Mouse (Mus musculus) olfactory bulb, adult 2 months (tissue): ENCODE measurements at regions not wholly inside any gene's neighbourhood (a gene's known extent, or its start where the extent isn't known, plus 50 kb on each side); places are given as distances from the start of the nearest gene placed in this dataset.
"Not testable (repeated sequence)": the region's sequence is repeated elsewhere in the genome, so short reads cannot be mapped to it uniquely, and the experiment has no call there.

ENCODE experiments used
- H3K27ac ChIP-seq: fragments of 200-500 bp; 2 replicates; pipeline ENCODE4 v1.5.1; 2012; ENCODE audit warnings: low read depth, low read length; ENCODE audit not compliant: insufficient read depth
- H3K4me1 ChIP-seq: fragments of 200-500 bp; 2 replicates; pipeline ENCODE4 v1.6.1; 2012; ENCODE audit warnings: low read length; ENCODE audit not compliant: control insufficient read depth, insufficient read depth
- H3K4me3 ChIP-seq: fragments of 200-500 bp; 2 replicates; pipeline ENCODE4 v1.5.1; 2012; ENCODE audit warnings: mild to moderate bottlenecking, low read depth, low read length, moderate library complexity; ENCODE audit not compliant: insufficient read depth
- CTCF ChIP-seq: fragments of 200-500 bp; IDR thresholded peaks from 2 replicates; pipeline ENCODE4 v1.5.1; 2012; ENCODE audit warnings: low read depth, mild to moderate bottlenecking, low read length, moderate library complexity; ENCODE audit not compliant: insufficient read depth
- POLR2A ChIP-seq: fragments of 200-500 bp; IDR thresholded peaks from 2 replicates; pipeline ENCODE4 v1.6.1; 2012; ENCODE audit warnings: mild to moderate bottlenecking, low read depth, low read length, moderate library complexity; ENCODE audit not compliant: insufficient read depth
- WGBS: fragments of 180-500 bp; shearing (Covaris S2); methylation state at CpG from one replicate; pipeline ENCODE4 v1.1.7; 2018; 5-methylcytosine and 5-hydroxymethylcytosine counted together

DNA sequence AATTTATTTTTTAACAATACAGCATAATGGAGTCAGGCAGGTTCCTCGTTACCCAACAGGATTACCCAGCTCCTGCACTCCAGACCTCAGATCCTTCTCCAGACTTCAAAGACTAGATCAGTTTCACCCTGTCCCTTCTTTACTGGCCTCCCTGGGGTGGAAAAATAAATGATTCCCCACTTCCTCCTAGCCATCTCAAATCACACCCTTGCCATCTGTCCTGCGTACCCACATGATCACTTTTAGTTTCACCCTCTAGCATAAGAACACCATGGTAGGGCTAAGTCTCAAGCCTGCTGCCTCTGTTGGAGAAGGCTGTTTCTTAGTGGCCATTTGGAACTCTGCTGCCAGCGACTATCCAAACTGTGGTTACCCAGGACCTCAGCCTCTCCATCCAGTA, 222.0 kb downstream of the Plxna1 start:
- WGBS = 86% methylated on average over 3 of the region's 3 CpGs
- TF ChIP-seq POLR2A (no peak), CTCF (no peak)

DNA sequence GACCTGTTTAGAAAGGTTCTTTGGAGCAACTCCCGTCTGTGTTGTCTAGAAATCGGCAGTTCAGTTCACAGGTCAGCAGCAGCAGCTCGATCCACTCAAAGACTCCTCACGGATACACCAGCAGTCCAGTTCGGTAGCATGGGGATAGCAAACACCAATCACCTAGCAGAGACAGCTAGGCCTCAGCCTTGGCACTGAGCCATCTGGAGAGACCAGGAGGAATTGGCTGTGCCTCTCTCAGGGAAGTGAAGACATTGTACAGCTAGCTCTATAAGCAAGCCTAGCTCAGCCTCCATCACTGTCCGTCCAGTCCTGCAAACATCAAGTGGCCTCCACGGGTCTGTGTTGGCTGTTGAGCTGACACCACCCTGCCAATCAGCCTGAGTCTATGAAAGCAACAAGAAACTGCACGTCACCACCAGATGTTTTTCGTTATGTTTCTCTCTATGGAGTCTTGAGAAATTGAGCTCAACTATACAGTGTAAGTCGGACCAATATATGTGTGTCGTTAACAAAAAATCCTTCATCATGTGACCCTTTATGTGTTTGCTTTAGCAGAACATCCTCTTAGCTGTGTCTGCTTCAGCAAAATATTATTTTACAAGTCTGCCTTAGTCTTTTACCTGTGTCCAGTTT, 209.3 kb downstream of the Plxna1 start:
- no peak for TF ChIP-seq POLR2A
- no peak for TF ChIP-seq CTCF
- Histone ChIP-seq H3K4me1 (peaks cover 5% of the 10 kb centered on the region; the same call in 1 of the 2 replicates), H3K4me3 (no peak overlapping the region), H3K27ac (no peak overlapping the region)
- WGBS = 89% methylated on average over 11 of the region's 11 CpGs

More for the DNA sequence above, 222.0 kb downstream of the Plxna1 start:
- H3K4me3 ChIP-seq = no peak overlapping the region
- H3K4me1 ChIP-seq = no peaks in the 10 kb centered on the region; the same call in 1 of the 2 replicates
- no peak overlapping the region for H3K27ac ChIP-seq

DNA sequence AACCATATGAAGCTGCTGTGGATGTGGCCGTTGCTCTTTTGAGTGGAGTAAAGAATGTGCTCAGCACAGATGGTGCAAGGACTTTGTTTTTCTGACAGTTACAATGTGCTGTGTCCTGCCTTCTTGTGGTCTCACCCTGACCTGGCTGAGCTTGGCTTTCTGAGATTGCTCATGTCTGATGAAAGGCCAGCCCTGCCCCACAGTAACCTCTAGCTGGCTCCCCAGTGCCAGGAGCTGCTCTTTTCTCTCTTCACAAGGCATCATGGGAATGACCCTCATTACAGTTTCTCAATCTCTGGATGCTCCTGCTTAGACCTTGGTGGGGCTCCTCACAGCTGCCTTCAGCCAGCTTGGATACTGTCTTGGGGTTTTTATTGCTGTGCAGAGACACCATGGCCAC, 204.9 kb downstream of the Plxna1 start:
- peaks cover 13% of the 10 kb centered on the region for H3K4me1 ChIP-seq
- 100% methylated on average over 1 of the region's 1 CpGs for WGBS
- TF ChIP-seq CTCF = no peak
- no peak for TF ChIP-seq POLR2A
- H3K27ac ChIP-seq = no peak overlapping the region
- H3K4me3 ChIP-seq = no peak overlapping the region

DNA sequence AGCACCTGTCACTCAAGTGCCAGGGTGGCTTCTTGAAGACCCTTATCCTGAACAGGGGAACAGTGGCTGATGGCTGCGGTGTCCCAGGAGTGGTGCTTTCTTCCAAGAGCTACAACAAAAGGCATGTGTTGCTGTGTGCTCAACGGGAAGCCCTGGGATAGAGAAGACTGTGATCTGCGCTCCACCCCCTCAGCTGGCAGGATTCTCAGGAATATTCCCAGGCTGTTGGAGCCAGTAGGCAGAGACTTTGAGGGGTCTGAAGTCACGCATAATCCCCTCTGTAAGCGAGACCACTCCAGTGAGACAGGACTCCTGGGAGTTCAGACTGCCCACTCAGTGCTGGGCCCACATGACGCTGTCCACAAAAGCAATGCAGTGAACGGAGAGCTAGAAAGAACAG, 202.4 kb downstream of the Plxna1 start:
- TF ChIP-seq CTCF (no peak), POLR2A (no peak)
- 42% methylated on average over 7 of the region's 7 CpGs for WGBS
- no peak overlapping the region for H3K4me3 ChIP-seq
- no peak overlapping the region for H3K27ac ChIP-seq
- peaks cover 8% of the 10 kb centered on the region for H3K4me1 ChIP-seq

DNA sequence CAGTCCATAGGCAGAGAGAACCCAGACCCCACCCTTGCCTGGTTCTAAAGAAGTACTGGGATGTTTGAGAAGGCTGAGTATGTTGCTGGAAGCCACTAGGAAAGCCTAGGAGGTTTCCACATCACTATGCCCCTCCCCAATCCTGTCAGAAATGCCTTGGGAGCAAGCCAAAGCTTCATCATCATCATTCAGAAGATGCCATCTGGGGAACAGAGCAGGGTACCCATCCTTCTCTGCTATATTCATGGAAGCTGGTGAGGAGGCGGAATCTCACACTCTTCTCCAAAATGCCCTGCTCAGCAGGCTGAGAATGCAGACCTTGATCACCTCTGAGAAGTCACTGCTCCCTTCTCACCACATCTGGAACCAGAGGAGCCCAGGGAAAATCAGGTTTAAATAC, 200.7 kb downstream of the Plxna1 start:
- WGBS = 100% methylated on average over 1 of the region's 1 CpGs
- TF ChIP-seq POLR2A (no peak), CTCF (no peak)
- no peak overlapping the region for H3K27ac ChIP-seq

DNA sequence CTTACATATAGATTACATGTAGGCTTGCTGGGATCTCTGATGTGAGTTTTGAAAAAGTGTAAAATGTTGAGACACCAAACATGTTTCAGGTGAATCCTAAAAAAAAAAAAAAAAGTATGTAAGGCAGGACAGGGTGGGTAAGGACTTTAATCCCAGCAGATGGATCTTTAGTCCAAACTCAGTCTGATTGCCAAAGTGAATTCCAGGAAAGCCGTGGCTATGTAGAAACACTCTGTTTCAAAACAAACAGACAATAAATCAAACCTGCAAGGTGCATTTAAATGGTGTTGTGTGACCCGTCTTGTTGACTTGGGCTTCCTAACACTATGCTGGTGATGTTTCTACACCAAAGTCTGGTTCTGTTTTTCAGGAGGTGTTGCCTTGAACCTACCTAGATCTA, 192.9 kb downstream of the Plxna1 start:
- H3K27ac ChIP-seq = no peak overlapping the region
- no peak overlapping the region for H3K4me3 ChIP-seq
- no peaks in the 10 kb centered on the region for H3K4me1 ChIP-seq
- TF ChIP-seq CTCF (no peak), POLR2A (no peak)
- WGBS = 89% methylated on average over 2 of the region's 2 CpGs

More for the DNA sequence above, 200.7 kb downstream of the Plxna1 start:
- Histone ChIP-seq H3K4me3 (no peak overlapping the region), H3K4me1 (peaks cover 8% of the 10 kb centered on the region)

DNA sequence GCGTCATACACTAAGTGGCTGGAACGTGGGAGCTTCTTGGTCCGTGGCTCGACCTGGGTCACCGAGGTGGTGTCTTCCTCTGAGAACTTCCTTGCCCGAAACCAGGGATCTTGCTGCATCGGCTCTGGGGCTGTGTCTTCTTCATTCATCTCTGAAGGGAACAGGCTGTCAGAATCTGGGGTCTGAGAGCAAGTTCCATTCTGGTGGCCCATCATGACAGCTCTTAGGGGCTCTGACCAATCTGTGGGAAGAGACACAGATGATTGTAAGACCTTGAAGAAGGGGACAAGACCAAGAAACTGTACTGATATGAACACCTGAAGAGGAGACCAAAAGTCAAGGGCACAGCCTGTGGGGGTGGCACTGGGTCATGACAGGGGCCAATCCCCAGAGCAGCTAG, 177.5 kb downstream of the Plxna1 start:
- not testable (repeated sequence) for H3K4me1 ChIP-seq, H3K27ac ChIP-seq
- WGBS = 88% methylated on average over 2 of the region's 7 CpGs

DNA sequence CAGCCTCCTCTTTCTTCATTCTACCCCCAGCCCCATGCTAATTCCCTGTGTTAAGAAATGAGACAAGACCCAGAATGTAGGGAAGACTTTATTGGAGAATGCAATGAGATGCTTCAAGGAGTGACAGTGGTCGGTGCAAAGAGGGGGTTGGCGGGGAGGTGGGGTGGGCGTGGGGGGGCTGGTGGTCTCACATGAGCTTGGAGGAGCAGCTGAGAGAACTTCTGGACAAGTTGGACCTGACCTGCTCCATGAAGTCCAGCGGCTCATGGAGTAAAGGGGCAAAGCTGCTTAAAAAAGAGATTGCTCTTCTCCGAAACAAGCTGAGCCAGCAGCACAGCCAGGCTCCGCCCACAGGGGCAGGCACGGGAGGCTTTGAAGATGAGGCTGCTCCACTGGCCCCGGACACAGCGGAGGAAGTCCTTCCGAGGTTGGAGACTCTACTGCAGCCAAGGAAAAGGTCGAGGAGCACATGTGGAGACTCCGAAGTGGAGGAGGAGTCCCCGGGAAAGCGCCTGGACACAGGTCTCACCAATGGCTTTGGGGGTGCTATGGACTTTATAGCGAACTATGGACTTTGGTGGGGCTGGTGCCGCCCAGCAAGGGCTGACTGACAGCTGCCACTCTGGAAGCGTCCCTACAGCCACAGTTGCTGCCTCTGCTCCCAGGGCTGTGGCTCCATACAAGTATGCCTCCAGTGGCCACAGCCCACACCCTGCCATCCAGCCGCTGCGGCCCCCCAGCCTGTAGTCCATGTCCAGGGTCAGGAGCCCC, 161.7 kb downstream of the Plxna1 start:
- H3K4me3 ChIP-seq, H3K27ac ChIP-seq, H3K4me1 ChIP-seq: not testable (repeated sequence)
- WGBS = 11% methylated on average over 19 of the region's 19 CpGs

More for the DNA sequence above, 177.5 kb downstream of the Plxna1 start:
- not testable (repeated sequence) for H3K4me3 ChIP-seq

DNA sequence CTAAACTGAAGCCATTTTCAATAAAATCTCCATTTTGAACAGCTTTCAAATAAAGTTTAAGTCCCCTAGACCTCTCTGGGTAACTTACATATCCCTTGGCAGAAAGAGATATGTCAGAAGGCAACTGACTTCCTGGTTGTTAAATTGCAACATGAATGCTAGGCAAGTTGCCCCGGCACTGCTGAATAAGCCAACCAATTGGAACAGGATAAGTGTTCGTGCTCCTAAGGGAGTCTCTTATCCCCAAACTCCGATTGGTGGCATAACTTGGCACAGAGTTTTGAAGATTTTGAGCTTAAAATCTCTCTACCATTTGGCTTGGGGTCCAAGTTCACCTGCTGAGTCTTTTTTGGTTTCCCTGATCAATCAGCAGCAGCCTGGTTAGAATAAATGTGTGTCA, 147.4 kb downstream of the Plxna1 start:
- Histone ChIP-seq H3K27ac (no peak overlapping the region), H3K4me3 (no peak overlapping the region), H3K4me1 (no peaks in the 10 kb centered on the region)
- WGBS = 79% methylated on average over 3 of the region's 3 CpGs
- TF ChIP-seq POLR2A (no peak), CTCF (no peak)
